Mouse (Mus musculus) CH12.LX (cell line): ENCODE results near the gene Ramp2.

Experiments used
- BHLHE40 ChIP-seq: IDR thresholded peaks from 2 replicates; pipeline ENCODE4 v1.6.1; 2011; ENCODE audit warnings: mild to moderate bottlenecking, low read depth, low read length, improper control_type of control experiment
- CTCF ChIP-seq, 2 experiments: IDR thresholded peaks in 1 of 2; conservative IDR thresholded peaks in 1 of 2; 2 replicates each; pipeline ENCODE4 v1.5.1; 2011 to 2012; ENCODE audit warnings: low read depth in 2 of 2, low read length in 2 of 2, improper control_type of control experiment in 1 of 2, inconsistent platforms in 1 of 2, mild to moderate bottlenecking in 1 of 2, moderate library complexity in 1 of 2
- GABPA ChIP-seq: IDR thresholded peaks from 2 replicates; pipeline ENCODE4 v1.6.1; 2012; ENCODE audit warnings: low read depth, low read length, improper control_type of control experiment, inconsistent platforms; ENCODE audit not compliant: insufficient replicate concordance
- HCFC1 ChIP-seq: IDR thresholded peaks from 2 replicates; pipeline ENCODE4 v1.6.1; 2012; ENCODE audit warnings: low read depth, mild to moderate bottlenecking, inconsistent platforms, low read length, improper control_type of control experiment
- MAX ChIP-seq: IDR thresholded peaks from 2 replicates; pipeline ENCODE4 v1.6.1; 2011; ENCODE audit warnings: low read length, improper control_type of control experiment

DNA sequence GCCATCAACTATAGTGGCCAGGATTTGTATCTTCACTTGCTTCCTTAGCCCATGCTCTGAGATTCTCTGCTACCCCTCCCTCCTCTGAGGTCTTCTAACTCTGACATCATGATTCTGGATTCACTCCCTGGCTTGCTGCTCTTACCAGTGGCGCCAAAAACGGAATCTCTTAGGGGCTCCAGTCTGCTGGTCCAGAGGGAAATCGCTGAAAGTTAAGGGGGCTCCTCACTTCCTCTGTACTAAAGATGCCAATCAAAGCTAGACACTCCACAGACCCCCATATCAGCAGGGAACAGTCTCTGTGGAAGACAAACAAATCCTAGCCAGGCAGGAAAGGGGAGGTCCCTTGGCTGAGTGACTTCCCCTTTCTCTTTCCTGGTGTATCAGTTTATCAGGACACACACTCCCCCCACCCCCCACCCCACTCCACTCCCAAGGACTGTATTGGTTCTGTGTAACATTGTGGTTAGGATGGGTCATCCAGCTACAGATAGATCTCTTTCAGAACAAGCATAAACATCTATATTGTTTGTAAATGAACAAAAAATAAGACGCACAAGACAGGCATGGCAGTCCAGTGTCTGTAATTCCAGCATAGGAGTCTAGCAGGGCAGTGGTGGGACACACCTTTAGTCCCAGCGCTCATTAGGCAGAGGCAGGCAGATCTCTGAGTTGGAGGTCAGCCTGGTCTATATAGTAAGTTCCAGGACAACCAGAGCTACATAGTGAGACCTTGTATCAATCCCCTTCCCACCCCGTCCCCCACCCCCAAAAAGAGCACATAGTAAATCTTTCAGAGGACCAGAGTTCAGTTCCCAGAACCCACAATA, 13.6 kb upstream of the Ramp2 start:
- TF ChIP-seq MAX (no peak), GABPA (no peak), HCFC1 (no peak), CTCF (conservative IDR thresholded peaks at IDR 0.05 in 1 of 2, IDR thresholded peaks at IDR 0.05 in 1 of 2; ENCODE audit: low read depth in 2 of 2, low read length in 2 of 2) (no peak), BHLHE40 (no peak)
